Mouse (Mus musculus): ENCODE measurements around the gene Manea. TPM values are rescaled to one million over a fixed set of nuclear protein-coding genes. Genes with fewer than 3 reads are reported as not detected.

The Manea gene
- 2.1 TPM for polyA plus RNA-seq (2015; fragmentation: Illumina TruSeq; extraction: RNeasy Lipid Tissue Mini Kit (QIAGEN cat#74804); ENCODE audit: insufficient read depth, low read depth, low replicate concordance)

GRCm38 (mm10) chr4:26346443-26347106 is at the start of gene Manea:
TSS of gene Manea (minus strand) at chr4:26346891.

Measured in pancreas, adult 10 weeks (tissue).